Mouse (Mus musculus) cerebellum, postnatal 10 days (tissue): ENCODE data around the gene Gm20388.

Experiments
- DNase-seq, 2 experiments: peaks; one replicate each; pipeline ENCODE4 v3.0.0; 2021; ENCODE audit warnings: mixed read lengths in 2 of 2

The Gm20388 gene

GRCm38 (mm10) chr8:121848495-121848894 lies 1937.9 kb downstream of the Gm20388 start:
- DNase-seq: no peak

GRCm38 (mm10) chr8:121849303-121849702 lies 1938.7 kb downstream of the Gm20388 start:
- DNase-seq: no peak

DNA sequence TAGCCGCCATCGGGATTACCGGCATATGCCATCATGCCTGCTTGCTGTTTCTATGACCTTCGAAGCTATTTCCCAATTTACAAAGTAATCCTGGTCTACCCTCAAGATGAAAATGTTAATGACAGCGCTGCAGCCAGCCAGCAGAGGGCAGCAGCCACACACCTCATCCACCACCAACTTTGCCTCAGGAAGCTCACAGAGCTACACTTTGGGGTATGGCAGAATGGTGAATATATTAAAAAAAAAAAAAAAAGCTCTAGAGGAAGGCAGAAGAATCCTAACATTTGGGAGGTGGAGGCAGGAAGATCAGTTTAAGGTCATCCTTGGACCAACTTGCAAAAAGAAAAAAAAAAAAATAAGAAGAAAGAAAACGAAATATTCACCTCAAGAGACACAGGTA lies 1939.4 kb downstream of the Gm20388 start:
- DNase-seq: peak; percentile 86

DNA sequence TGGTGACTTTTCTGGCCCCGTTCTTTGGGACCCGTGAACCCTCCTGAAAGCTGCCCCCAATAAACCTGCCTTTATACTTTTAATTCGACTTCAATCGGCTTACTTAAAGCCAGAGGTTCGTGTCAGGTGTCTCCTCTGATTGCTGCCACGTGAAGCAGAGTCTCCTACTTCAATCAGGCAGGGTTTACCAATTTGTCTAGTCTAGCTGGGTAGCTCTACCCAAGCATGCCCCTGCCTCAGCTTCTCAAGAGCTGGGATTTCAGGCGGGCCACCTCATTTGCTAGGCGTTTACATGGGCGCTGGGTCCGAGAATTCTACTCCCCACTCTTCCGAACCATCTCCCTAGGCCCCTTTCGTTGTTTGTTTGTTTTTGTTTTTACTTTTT lies 1939.8 kb downstream of the Gm20388 start:
- DNase-seq: no peak

DNA sequence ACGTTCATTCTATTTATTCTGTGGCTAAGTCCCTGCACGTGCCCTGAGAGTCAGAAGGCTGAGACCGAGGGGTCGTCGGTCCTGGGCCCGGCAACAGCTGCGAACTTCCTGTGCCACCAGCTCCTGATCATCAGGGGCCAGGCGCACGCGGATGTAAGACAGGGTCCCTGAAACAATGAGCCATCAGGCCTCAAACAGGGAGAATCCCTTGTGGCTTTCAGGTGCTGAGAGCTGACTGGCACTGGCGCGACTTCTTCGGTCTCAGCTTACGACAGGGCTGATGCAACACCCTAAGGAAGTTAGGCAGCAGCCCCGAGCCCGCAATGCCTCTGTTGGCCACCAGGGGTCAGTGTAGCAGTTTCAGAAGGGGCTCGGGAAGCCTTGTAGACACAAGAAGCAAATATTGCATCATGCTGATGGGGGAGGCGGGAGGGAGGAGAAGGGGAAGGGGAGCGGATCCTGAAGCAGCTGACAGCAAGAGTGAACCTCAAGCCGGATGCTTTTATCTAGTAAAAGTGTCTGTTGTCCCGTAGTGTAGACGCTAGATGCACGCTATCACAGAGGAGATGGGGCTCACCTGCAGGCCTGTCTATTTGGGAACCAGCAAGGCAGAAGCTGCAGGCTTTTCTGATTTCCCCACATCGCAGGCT lies 1940.3 kb downstream of the Gm20388 start:
- DNase-seq: peak; percentile 99 to 100

- no peak for DNase-seq
These were observed 1941.1 kb downstream of the Gm20388 start for GRCm38 (mm10) chr8:121851716-121852115.

- DNase-seq: no peak
These were observed 1941.8 kb downstream of the Gm20388 start for GRCm38 (mm10) chr8:121852464-121852863.

DNA sequence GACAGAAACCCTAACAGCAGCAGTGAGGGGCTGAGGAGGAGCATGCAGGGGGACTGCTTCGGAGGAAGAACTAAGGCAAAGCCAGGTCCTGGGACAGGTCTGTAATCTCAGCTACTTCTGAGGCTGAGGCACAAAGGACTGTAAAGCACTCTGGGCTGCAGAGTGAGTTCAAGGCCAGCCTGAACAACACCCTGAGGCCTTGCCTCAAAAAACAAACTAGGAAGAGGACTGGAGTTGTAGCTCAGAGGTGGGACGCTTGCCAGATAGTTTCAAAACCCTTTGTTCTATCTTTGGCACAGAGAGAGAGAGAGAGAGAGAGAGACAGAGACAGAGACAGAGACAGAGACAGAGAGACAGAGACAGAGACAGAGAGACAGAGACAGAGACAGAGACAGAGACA lies 1942.9 kb downstream of the Gm20388 start:
- DNase-seq: no peak

- DNase-seq: no peak
These were observed 1945.6 kb downstream of the Gm20388 start for GRCm38 (mm10) chr8:121856071-121856746.

DNA sequence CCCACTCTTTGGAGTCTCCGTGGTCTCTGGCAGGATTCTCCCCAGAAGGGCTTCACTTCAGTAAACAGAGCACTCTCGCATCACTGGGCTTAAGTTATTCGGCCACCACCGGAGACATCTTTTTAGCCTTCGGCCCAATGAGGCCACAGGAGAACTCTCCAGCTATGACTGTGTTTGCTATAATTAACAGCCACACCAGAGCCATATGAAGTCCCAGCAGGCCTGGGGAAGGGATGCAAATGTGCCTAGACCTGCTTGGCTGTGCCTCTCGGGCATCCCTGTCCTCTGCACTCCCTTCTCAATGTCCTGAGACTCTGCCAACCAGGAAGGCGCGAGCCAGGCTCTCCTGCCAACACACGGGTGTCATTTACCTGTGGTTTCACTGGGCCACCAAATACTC lies 1946.7 kb downstream of the Gm20388 start:
- DNase-seq: peak; percentile 88 to 90

DNA sequence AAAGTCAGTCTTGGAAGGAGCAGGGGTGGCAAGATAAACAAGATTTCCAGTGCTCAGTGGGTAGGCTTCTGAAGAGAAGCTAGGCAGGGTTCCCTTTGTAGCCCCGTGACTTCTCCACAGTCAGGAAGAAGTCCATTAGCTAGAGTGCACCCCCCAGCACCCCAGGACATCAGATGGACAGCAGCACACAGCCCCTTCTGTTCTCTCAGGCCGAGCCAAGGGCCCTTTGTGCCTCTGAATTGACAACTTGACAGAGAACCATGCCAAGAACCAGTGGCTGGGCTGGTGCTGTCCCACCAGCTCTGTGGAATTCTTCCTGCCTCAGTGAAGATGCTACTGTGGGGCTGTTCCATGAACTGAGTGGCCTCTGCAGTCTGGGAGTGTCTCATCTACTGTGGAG lies 1947.1 kb downstream of the Gm20388 start:
- DNase-seq: peak; percentile 78 to 84

GRCm38 (mm10) chr8:121861276-121861675 lies 1950.6 kb downstream of the Gm20388 start:
- DNase-seq: no peak

GRCm38 (mm10) chr8:121861806-121862548 lies 1951.3 kb downstream of the Gm20388 start:
- peak; percentile 74 to 81 for DNase-seq

DNA sequence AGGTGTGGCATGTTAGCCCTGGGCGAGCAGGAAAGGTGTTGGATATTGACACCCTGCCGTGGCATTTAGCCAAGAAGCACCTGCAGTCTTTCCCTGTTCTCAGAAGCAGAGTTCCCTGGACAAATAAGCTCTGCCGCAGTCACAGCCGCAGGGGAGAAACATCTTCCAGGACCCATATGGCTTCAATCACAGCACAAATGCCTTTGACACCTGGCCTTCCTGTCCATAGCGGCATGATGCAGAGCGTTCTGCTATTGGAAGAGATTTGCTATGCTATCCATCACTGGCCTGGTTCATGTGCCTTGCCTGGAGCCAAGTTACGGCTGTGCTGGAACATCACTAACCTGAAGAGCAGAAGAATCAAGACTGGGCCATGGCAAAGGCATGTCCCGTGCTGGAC lies 1954.7 kb downstream of the Gm20388 start:
- no peak for DNase-seq

GRCm38 (mm10) chr8:121868196-121868595 lies 1957.6 kb downstream of the Gm20388 start:
- DNase-seq: no peak

DNA sequence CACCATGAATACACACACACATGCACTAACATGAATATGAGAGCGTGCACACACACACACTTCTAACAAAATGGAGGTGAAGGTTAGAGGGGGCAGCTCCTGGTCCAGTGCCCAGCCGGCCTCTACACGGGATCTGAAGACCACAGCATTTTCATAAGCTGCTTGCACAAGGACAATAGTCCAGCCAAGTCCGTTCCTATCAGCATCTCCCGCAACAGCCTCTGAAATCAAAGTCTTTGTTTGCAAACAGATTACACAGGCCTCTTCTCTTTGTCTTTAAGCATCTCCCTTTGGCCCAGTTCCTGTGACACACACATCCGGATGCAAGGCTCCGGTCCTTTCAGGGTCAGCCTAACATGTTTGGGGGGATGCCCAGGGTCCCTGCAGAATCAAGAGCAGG lies 1958.3 kb downstream of the Gm20388 start:
- no peak for DNase-seq

DNA sequence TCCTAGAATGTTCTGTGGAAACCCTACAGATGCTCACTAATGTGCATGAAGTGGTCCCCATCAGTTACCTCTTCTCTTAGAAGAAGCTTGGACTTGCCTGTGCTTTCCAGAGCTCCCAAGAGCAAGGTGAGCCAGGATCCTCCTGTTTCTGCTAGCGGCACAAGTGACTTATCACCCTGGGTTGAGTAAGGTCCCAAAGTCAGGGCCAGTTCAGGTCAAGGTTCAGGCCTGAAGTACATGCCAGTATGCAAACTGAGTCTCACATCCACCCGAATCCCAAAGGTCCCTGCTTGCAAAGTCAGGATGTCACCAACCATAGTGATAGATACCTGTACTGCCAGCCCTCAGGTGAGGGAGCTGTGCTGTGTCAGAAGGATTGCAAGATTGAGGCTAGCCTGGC lies 1959.5 kb downstream of the Gm20388 start:
- no peak for DNase-seq

GRCm38 (mm10) chr8:121871833-121872440 lies 1961.3 kb downstream of the Gm20388 start:
- DNase-seq: no peak

DNA sequence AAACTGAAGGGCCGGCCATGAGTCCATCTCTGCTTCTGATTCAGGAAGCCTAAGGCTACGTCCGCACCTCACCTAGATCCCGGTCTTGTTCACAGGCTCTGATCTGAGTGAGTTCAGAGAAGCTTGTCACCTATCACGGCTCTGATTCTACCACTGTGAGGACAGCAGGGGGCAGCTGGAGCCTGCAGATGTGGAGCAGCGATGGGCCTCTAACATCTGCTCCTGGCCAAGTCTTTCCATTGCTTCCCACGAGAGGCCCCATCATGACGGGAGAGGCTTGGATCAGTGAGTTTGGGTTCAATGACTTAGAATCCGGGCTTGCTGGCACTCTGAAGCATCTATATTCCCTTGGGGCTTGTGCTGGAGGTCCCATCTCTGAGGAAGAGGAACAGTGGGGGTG lies 1963.4 kb downstream of the Gm20388 start:
- no peak for DNase-seq

DNA sequence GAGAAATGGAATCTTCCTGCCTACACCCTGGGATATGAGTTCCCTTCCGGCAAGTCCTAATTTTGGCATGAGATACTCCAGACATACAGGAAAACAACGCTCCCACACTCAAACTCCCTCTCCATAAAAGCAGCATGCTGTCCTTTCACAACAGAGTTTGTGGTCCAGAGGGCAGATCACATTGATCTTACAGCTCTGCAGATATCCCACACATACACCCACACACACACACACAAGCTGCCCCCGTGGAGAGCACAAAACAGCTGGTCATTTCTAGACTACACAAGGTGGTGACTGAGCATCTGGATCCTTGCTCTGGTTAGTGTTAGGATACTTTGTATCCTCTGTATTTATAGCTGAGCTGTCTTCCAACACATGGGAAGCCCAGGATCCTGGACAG lies 1964.4 kb downstream of the Gm20388 start:
- DNase-seq: no peak

GRCm38 (mm10) chr8:121875517-121875916 lies 1964.9 kb downstream of the Gm20388 start:
- DNase-seq: no peak

- no peak for DNase-seq
These were observed 1966.6 kb downstream of the Gm20388 start for GRCm38 (mm10) chr8:121877212-121877611.

- no peak for DNase-seq
These were observed 1967.3 kb downstream of the Gm20388 start for GRCm38 (mm10) chr8:121877828-121878480.
